Mouse (Mus musculus): ENCODE measurements around the gene Gpatch4. TPM values are rescaled to one million over a fixed set of nuclear protein-coding genes. Genes with fewer than 3 reads are reported as not detected.

The Gpatch4 gene
- polyA plus RNA-seq, 1 experiment from 2014 or later = 30.6 TPM

GRCm38 (mm10) chr3:88005822-88006786, 36.8 kb upstream of the Gpatch4 start:
- WGBS = 65% methylated on average over 18 of the region's 18 CpGs
- peaks cover 9% of the 10 kb centered on the region for H3K4me1 ChIP-seq
- no peak overlapping the region for H3K9ac ChIP-seq
- H3K36me3 ChIP-seq = no peaks in the 10 kb centered on the region
- no peak overlapping the region for H3K27ac ChIP-seq
- H3K4me2 ChIP-seq = no peak overlapping the region
- peaks cover 38% of the 10 kb centered on the region for H3K27me3 ChIP-seq
- no peak for ATAC-seq (ENCODE audit: borderline replicate concordance, extremely low read depth, low FRiP score, low TSS enrichment)
- H3K4me3 ChIP-seq = no peak overlapping the region
- H3K9me3 ChIP-seq = peaks cover 2% of the 10 kb centered on the region; the same call in 1 of the 2 replicates

GRCm38 (mm10) chr3:88010634-88011265, 32.2 kb upstream of the Gpatch4 start:
- no peaks in the 10 kb centered on the region for H3K4me1 ChIP-seq
- no peaks in the 10 kb centered on the region for H3K36me3 ChIP-seq
- H3K27me3 ChIP-seq = peaks cover 12% of the 10 kb centered on the region; the same call in 1 of the 2 replicates
- 6% methylated on average over 6 of the region's 6 CpGs for WGBS
- no peak for ATAC-seq (ENCODE audit: borderline replicate concordance, extremely low read depth, low FRiP score, low TSS enrichment)
- peaks cover 2% of the 10 kb centered on the region; the same call in 1 of the 2 replicates for H3K9me3 ChIP-seq
- H3K4me3 ChIP-seq = no peak overlapping the region
- no peak overlapping the region for H3K27ac ChIP-seq
- no peak overlapping the region for H3K4me2 ChIP-seq
- H3K9ac ChIP-seq = no peak overlapping the region

DNA sequence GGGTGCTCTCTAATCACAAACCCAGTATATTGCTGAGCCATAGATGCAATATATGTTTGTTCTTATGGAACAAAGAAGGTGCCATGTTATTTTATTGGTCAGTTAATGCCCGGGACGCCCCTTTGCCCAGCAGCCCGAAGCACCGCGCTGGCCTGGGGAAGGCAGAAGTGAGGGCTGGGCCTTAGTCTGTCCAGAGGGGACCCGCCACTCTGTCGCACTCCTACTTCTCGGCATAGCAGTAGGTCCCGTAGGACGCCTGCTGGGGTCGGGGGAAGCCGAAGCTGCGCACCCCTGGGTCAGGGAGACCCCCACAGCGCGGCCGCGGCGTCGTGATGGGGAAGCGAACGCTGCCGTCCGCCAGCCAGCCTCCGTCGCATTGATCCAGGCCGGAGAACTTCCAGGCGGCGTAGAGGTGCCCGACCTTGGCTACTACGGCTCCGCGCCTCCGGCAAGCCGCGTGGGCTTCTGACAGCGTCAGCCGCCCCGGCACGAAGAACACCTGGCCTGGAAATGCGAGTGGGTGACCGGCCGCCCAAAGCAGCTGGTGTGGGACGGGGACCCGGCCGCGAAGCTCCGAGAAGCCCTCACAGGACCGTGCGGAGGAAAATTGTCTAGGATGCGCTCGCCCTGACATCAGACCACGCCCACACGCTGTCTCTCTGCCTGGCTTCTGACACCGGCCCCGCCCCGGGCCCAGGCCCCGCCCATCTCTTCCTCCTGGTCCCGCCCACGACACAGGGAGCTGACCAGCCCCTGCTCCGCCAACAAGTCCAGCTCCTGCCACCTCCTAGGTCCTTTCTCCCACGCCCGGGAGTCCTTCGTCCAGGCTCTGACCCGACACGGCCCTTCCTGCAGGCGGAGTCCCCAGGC, 20.4 kb upstream of the Gpatch4 start:
- WGBS = 1% methylated on average over 64 of the region's 66 CpGs
- peak; percentile 91 for ATAC-seq (ENCODE audit: borderline replicate concordance, extremely low read depth, low FRiP score, low TSS enrichment)
- H3K4me3 ChIP-seq = peak overlapping the region; percentile 51
- no peaks in the 10 kb centered on the region for H3K36me3 ChIP-seq
- H3K9me3 ChIP-seq = no peaks in the 10 kb centered on the region
- peak overlapping the region; percentile 23; the same call in 1 of the 2 replicates for H3K9ac ChIP-seq
- H3K27ac ChIP-seq = no peak overlapping the region
- H3K27me3 ChIP-seq = peaks cover 78% of the 10 kb centered on the region
- H3K4me1 ChIP-seq = peaks cover 16% of the 10 kb centered on the region
- peak overlapping the region; percentile 98 for H3K4me2 ChIP-seq

DNA sequence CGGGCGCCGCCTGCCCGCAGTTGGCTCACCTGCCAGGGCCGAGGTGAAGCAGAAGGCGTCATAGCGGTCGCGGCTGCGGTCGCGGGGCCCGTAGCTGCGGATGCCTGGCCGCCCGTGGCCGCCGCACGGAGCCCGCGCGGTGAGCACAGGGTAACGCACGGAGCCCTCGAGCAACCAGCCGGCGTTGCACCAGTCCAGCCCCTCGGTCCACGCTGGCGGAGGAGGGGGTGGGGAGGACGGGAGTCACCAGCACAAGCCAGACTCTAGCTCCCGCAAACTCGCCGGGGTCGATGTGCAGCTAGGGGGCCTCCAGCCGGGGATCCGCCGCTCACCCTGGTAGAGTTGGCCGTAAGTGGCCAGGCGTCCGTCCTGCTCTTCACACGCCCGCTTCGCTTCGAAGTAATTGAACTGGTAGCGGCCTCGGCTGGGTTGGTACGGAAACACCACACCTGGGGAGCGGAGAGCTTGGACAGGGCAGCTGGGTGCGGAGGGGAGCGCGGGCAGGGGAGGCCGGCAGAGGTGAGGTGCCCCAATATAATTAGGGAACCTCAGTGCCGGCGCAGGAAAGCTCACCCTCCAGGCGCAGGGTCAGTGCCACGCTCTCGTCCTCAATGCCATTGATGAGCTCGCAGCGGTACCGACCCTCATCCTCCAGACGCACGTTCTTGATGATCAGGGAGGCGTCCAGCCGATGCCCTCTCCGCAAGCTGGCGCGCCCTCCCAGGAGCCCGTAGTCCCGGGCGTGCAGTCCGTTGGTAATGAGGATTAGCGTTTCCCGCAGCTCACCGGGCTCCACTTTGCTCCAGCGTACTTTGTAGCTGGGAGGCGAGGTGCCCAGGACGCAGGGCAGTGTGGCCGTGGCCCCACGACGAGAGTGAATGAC, 19.5 kb upstream of the Gpatch4 start:
- peak overlapping the region; percentile 98 for H3K4me2 ChIP-seq
- ATAC-seq (ENCODE audit: borderline replicate concordance, extremely low read depth, low FRiP score, low TSS enrichment) = peak; percentile 58; the same call in 1 of the 2 replicates
- no peak overlapping the region for H3K27ac ChIP-seq
- peaks cover 16% of the 10 kb centered on the region for H3K4me1 ChIP-seq
- no peaks in the 10 kb centered on the region for H3K36me3 ChIP-seq
- H3K27me3 ChIP-seq = peaks cover 76% of the 10 kb centered on the region
- WGBS = 1% methylated on average over 81 of the region's 81 CpGs
- peak overlapping the region; percentile 23; the same call in 1 of the 2 replicates for H3K9ac ChIP-seq
- no peaks in the 10 kb centered on the region for H3K9me3 ChIP-seq
- H3K4me3 ChIP-seq = peak overlapping the region; percentile 51

- 53% methylated on average over 7 of the region's 7 CpGs for WGBS
- no peak for ATAC-seq (ENCODE audit: borderline replicate concordance, extremely low read depth, low FRiP score, low TSS enrichment)
- H3K27me3 ChIP-seq = peaks cover 66% of the 10 kb centered on the region
Observed at GRCm38 (mm10) chr3:88026823-88027222, 16.1 kb upstream of the Gpatch4 start.

DNA sequence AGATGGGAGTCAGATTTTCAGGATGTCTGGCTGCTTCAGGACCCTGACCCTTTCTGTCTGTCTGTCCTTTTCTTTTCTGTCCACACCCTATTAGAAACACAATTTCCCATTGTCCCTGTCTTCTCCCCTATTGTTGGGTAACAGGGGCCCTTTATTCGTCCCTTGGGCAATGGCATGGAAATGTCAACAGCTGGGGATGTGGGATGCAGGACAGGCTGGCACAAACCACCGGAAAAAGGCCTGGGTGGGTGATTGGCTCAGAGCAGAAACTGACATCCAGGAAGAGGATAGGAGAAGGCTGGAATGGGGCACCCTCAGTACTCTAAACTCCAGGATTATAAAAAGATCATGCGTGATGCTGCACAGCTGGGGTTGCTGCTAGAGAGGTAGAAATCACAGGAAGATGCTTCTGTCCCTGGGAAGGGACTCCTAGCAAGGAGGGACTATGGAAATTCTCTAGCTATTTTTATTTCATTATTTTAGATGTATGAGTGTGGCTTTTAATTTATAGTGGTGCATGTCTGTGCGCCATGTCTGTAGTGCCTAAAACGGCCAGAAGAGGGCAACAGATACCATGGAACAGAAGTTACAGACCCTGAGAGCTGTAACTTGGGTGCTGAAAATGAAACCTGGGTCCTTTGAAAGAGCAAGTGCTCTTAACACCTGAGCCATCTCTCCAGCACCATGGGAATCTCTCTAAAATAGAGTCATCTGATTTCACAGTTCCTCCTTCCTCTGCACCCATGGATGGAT, 15.3 kb upstream of the Gpatch4 start, which contains the start of gene Hapln2:
Gene Hapln2 (minus strand): TSS at position 150 of the 753 bp plus-strand sequence.
- H3K9me3 ChIP-seq = no peaks in the 10 kb centered on the region
- no peak for ATAC-seq (ENCODE audit: borderline replicate concordance, extremely low read depth, low FRiP score, low TSS enrichment)
- H3K9ac ChIP-seq = no peak within 1 kb of the TSS
- H3K36me3 ChIP-seq = no peaks in the 10 kb centered on the region
- WGBS = 47% methylated on average over 5 of the region's 5 CpGs
- no peak within 1 kb of the TSS for H3K4me3 ChIP-seq
- peaks cover 66% of the 10 kb centered on the region for H3K27me3 ChIP-seq
- H3K4me1 ChIP-seq = peaks cover 20% of the 10 kb centered on the region
- H3K4me2 ChIP-seq = no peak within 1 kb of the TSS
- H3K27ac ChIP-seq = no peak within 1 kb of the TSS

More at GRCm38 (mm10) chr3:88026823-88027222, 16.1 kb upstream of the Gpatch4 start:
- H3K9ac ChIP-seq = no peak overlapping the region
- H3K4me1 ChIP-seq = peaks cover 25% of the 10 kb centered on the region
- H3K27ac ChIP-seq = no peak overlapping the region
- H3K4me3 ChIP-seq = no peak overlapping the region
- no peaks in the 10 kb centered on the region for H3K36me3 ChIP-seq
- no peak overlapping the region for H3K4me2 ChIP-seq
- H3K9me3 ChIP-seq = no peaks in the 10 kb centered on the region

DNA sequence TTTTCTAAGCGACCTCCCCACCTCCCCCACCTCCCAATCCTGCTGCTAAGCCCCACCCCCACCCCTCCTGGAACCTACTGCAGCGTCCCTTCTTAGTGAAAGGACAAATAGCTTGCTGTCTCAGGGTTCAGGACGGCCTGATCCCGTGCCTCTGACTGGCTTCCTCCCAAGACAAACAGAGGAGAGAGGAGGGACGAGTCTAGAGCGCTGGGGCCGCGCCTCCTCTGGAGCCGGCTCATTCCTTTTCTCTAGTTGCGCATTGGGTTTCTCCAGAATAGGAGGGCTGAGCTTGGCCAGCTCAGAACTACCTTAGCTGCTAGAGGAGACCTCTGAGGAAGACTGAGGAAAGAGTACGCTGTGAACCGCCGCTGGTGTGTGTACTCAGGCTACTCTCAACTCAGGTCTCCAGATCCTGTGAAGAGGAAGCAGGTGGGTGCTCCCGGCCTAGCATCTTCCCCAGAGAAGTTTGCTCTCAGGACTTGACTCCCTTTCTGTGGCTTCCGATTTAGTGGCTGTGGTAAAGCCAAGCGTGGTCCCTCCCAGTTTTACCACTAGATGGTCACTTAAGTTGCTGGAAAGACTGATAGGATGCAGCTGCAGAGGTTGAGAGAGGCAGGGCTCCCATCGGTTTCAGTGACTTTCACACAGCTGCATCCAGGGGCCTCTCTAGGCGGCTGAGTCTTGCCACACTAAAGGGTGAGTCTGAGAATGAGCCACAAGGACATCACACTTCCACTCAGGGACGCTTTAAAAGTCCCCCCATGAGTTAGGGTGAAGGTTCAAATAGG, 12.1 kb upstream of the Gpatch4 start:
- no peak overlapping the region for H3K4me3 ChIP-seq
- peaks cover 37% of the 10 kb centered on the region for H3K27me3 ChIP-seq
- 0 out of 2 replicates have a peak, but pooled peaks cover 9% of the 10 kb centered on the region for H3K4me1 ChIP-seq
- no peak overlapping the region for H3K27ac ChIP-seq
- WGBS = 11% methylated on average over 19 of the region's 19 CpGs
- no peaks in the 10 kb centered on the region for H3K36me3 ChIP-seq
- no peak overlapping the region for H3K9ac ChIP-seq
- no peak overlapping the region for H3K4me2 ChIP-seq
- ATAC-seq (ENCODE audit: borderline replicate concordance, extremely low read depth, low FRiP score, low TSS enrichment) = 0 out of 2 replicates have a peak, but pooled peaks have one; percentile 35
- no peaks in the 10 kb centered on the region for H3K9me3 ChIP-seq

DNA sequence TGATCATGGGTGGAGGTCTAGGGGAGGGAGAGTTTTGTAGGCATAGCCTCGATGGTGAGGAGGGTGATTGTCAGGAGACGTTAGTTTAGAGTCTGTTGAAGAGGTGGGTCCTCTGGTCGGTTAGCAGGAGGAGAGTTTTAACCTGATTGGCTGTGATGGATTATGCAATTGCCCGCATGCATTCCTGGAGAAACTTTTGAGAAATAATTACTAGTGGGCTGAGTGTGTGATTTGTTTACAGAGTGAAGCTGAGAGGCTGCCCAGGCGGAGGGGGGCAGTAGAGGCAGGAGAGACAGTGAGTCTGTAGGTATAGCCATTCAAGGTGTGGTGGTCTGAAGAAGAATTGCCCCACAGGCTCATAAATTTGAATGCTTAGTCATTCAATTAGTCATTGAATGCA, 9.4 kb upstream of the Gpatch4 start:
- Histone ChIP-seq H3K9ac (no peak overlapping the region), H3K4me2 (no peak overlapping the region)

DNA sequence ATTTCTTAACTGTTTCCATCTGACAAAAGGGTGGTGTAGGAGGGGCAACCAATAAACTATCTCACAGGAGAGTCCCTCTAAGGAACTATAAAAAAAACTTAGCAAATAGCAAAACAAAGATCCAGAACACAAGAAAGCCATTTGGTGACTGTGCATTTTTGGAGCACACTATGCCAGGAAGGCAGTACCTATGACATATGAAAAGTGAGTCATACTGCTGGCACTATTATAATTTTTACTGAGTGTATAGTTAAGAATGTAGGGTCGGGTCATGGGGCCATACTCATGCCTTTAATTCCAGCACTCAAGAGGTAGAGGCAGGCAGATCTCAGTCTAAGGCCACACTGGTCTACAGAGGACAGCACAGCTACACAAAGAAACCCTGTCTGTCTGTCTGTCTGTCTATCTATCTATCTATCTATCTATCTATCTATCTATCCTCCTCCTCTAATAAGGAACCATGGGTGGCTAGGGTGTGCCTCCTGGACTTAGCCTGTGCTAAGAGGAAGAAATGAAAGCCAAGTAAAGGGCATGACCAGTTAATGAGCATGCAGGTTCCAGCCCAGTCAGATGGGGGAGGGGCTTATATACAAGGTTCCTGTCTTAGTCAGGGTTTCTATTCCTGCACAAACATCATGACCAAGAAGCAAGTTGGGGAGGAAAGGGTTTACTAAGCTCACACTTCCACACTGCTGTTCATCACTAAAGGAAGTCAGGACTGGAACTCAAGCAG, 7.2 kb upstream of the Gpatch4 start:
- H3K4me2 ChIP-seq = no peak overlapping the region
- no peak for ATAC-seq (ENCODE audit: borderline replicate concordance, extremely low read depth, low FRiP score, low TSS enrichment)
- H3K4me1 ChIP-seq = 0 out of 2 replicates have a peak, but pooled peaks cover 5% of the 10 kb centered on the region
- H3K9ac ChIP-seq = no peak overlapping the region
- peaks cover 38% of the 10 kb centered on the region for H3K27me3 ChIP-seq
- H3K4me3 ChIP-seq = no peak overlapping the region
- H3K27ac ChIP-seq = no peak overlapping the region
- no peaks in the 10 kb centered on the region for H3K36me3 ChIP-seq
- 52% methylated on average over 1 of the region's 1 CpGs for WGBS
- no peaks in the 10 kb centered on the region for H3K9me3 ChIP-seq

More for the DNA sequence above, 9.4 kb upstream of the Gpatch4 start:
- no peak overlapping the region for H3K4me3 ChIP-seq
- no peak for ATAC-seq (ENCODE audit: borderline replicate concordance, extremely low read depth, low FRiP score, low TSS enrichment)
- H3K4me1 ChIP-seq = 0 out of 2 replicates have a peak, but pooled peaks cover 9% of the 10 kb centered on the region
- H3K27ac ChIP-seq = no peak overlapping the region
- WGBS = 29% methylated on average over 5 of the region's 5 CpGs
- peaks cover 36% of the 10 kb centered on the region for H3K27me3 ChIP-seq
- H3K9me3 ChIP-seq = no peaks in the 10 kb centered on the region
- H3K36me3 ChIP-seq = no peaks in the 10 kb centered on the region

Measured in lung, embryonic 15.5 days (tissue).